Mouse (Mus musculus) ES-E14 (cell line): Measurements from ENCODE around the gene Nudt3. TPM values are rescaled to one million over a fixed set of nuclear protein-coding genes. Genes with fewer than 3 reads are reported as not detected.
A peak's percentile ranks its signal among the peaks of the same experiment; 100 is the strongest.

Experiments
- DNase-seq: peaks from one replicate; pipeline ENCODE4 v3.0.0-alpha.2; 2013; ENCODE audit warnings: low read depth, low spot score
- H3K27ac ChIP-seq: 2 replicates; pipeline ENCODE4 v1.5.1; 2012; ENCODE audit warnings: low read depth, mild to moderate bottlenecking, low read length, moderate library complexity, mixed read lengths; ENCODE audit not compliant: poor library complexity, insufficient read depth, severe bottlenecking
- H3K36me3 ChIP-seq: 2 replicates; pipeline ENCODE4 v1.6.1; 2012; ENCODE audit warnings: mild to moderate bottlenecking, low read length, moderate library complexity, mixed read lengths; ENCODE audit not compliant: control insufficient read depth, poor library complexity, insufficient read depth, severe bottlenecking
- H3K4me1 ChIP-seq, 2 experiments: fragments of 150-350 bp in 1 of 2; sonication (generic) in 1 of 2; 2 replicates each; pipeline ENCODE4 v1.6.1; 2012; ENCODE audit warnings: low read length in 2 of 2, mild to moderate bottlenecking in 1 of 2, mixed read lengths in 1 of 2; ENCODE audit not compliant: control insufficient read depth in 2 of 2, insufficient read depth in 2 of 2, poor library complexity in 1 of 2
- H3K4me3 ChIP-seq, 2 experiments: fragments of 150-350 bp in 1 of 2; sonication (generic) in 1 of 2; 2 replicates each; pipeline ENCODE4 v1.5.1; 2012; ENCODE audit warnings: low read length in 2 of 2, low read depth in 1 of 2, mild to moderate bottlenecking in 1 of 2, mixed read lengths in 1 of 2; ENCODE audit not compliant: insufficient read depth in 1 of 2, poor library complexity in 1 of 2, severe bottlenecking in 1 of 2
- H3K9ac ChIP-seq: 2 replicates; pipeline ENCODE4 v1.6.1; 2012; ENCODE audit warnings: low read depth, mild to moderate bottlenecking, low read length, mixed read lengths; ENCODE audit not compliant: poor library complexity, insufficient read depth, severe bottlenecking
- H3K9me3 ChIP-seq: fragments of 150-350 bp; sonication (generic); 2 replicates; pipeline ENCODE4 v1.6.1; 2012; ENCODE audit warnings: low read depth, mild to moderate bottlenecking, low read length; ENCODE audit not compliant: control insufficient read depth, insufficient read depth
- CHD2 ChIP-seq: IDR thresholded peaks from 2 replicates; pipeline ENCODE4 v1.6.1; 2014; ENCODE audit warnings: mild to moderate bottlenecking, low read depth, low read length, inconsistent platforms
- HCFC1 ChIP-seq: IDR thresholded peaks from 2 replicates; pipeline ENCODE4 v1.6.1; 2012; ENCODE audit warnings: low read length, inconsistent platforms, borderline replicate concordance; ENCODE audit not compliant: insufficient read depth
- MAFK ChIP-seq: IDR thresholded peaks from 2 replicates; pipeline ENCODE4 v1.6.1; 2014; ENCODE audit warnings: mild to moderate bottlenecking, low read depth, low read length, inconsistent platforms; ENCODE audit not compliant: insufficient read depth
- ZC3H11A ChIP-seq: IDR thresholded peaks from 2 replicates; pipeline ENCODE4 v1.6.1; 2012; ENCODE audit warnings: low read depth, mild to moderate bottlenecking, inconsistent platforms, low read length, borderline replicate concordance
- ZNF384 ChIP-seq: IDR thresholded peaks from 2 replicates; pipeline ENCODE4 v1.6.1; 2012; ENCODE audit warnings: low read depth, low read length, inconsistent platforms
- in situ Hi-C, 2 experiments: fragments of 600-800 bp; cut with MboI; formaldehyde crosslinking; loops; one replicate each; pipeline ENCODE4 v1.15.1; 2025; ENCODE audit warnings: low sequenced_read_pairs in 2 of 2, inconsistent platforms in 1 of 2; ENCODE audit not compliant: unreplicated experiment in 2 of 2
- total RNA-seq: library from RNA; depleted of rRNA; stranded (reverse); fragments of 300-350 nt; gene quantifications from 2 replicates; pipeline ENCODE4 v1.2.3, GENCODE M21; 2012

The Nudt3 gene
- total RNA-seq, 1 experiment = 97.9 TPM

DNA sequence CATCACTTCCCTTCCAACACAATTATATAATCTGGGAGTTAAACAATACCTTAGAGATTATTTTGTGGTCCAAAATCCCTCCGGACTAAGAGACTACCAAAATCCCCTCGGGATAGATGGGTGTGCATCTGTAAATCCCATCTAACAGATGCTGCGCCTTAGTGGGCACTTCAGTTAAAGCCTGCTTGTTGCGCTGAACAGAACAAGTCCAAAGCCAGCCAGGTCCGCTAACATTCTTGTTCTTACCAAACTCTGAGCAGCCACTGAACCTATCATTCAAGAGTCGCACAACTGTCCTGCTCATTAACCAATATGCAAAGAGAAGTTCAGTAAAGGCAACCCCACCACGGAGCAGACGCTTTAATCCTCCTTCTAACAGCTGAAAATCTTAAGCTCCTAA, 2.1 kb downstream of the Nudt3 start:
- no peak overlapping the region for H3K9ac ChIP-seq

GRCm38 (mm10) chr17:27615388-27615787, 7.9 kb downstream of the Nudt3 start:
- TF ChIP-seq HCFC1 (no peak), ZC3H11A (no peak), CHD2 (no peak), ZNF384 (no peak), MAFK (no peak)
- DNase-seq = no peak
- in situ Hi-C loops = no loop called here
- H3K27ac ChIP-seq = no peak overlapping the region
- H3K9me3 ChIP-seq = no peaks in the 10 kb centered on the region
- H3K4me1 ChIP-seq = peaks cover 2 to 21% of the 10 kb centered on the region in 2 experiments; a peak in 3 of 4 replicates
- H3K36me3 ChIP-seq = peaks cover 2% of the 10 kb centered on the region; the same call in 1 of the 2 replicates
- H3K9ac ChIP-seq = no peak overlapping the region
- H3K4me3 ChIP-seq = no peak overlapping the region

More for the DNA sequence above, 2.1 kb downstream of the Nudt3 start:
- no peak for DNase-seq
- peaks cover 6 to 14% of the 10 kb centered on the region in 2 experiments for H3K4me1 ChIP-seq
- peaks cover 2% of the 10 kb centered on the region; the same call in 1 of the 2 replicates for H3K36me3 ChIP-seq
- H3K4me3 ChIP-seq = peak overlapping the region; percentile 11 to 64; a peak in 2 of 4 replicates
- in situ Hi-C loops = no loop called here
- H3K9me3 ChIP-seq = no peaks in the 10 kb centered on the region
- H3K27ac ChIP-seq = no peak overlapping the region
- TF ChIP-seq ZNF384 (no peak), ZC3H11A (no peak), CHD2 (no peak), HCFC1 (no peak), MAFK (no peak)

DNA sequence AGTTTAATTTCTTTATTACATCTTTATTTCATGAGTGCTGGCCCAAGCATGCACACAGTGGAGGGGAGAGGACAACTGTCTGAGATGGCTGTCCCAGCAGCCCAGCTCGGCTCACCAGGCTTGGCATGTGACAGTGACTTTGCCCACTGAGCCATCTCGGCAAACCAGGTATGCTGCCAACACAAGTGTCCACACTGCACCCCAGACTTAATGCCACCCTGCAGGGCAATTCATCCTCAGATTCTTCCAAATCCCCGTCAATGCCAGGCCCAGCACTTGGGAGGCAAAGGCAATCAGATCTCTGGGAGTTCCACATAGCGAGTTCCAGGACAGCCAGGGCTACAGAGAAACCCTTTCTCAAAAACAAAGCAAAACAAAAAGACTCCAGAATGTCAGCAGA, 10.3 kb downstream of the Nudt3 start:
- Histone ChIP-seq H3K27ac (no peak overlapping the region), H3K9ac (no peak overlapping the region), H3K36me3 (peaks cover 2% of the 10 kb centered on the region; the same call in 1 of the 2 replicates), H3K4me3 (no peak overlapping the region), H3K4me1 (peaks cover 4 to 21% of the 10 kb centered on the region in 2 experiments; a peak in 3 of 4 replicates), H3K9me3 (no peaks in the 10 kb centered on the region)
- TF ChIP-seq MAFK (no peak), ZC3H11A (no peak), CHD2 (no peak), ZNF384 (no peak), HCFC1 (no peak)
- no peak for DNase-seq
- in situ Hi-C loops = no loop called here

GRCm38 (mm10) chr17:27611994-27612393, 11.3 kb downstream of the Nudt3 start:
- TF ChIP-seq ZNF384 (no peak), HCFC1 (no peak), MAFK (no peak), CHD2 (no peak), ZC3H11A (no peak)
- no peak overlapping the region for H3K4me3 ChIP-seq
- H3K4me1 ChIP-seq = peaks cover 4 to 21% of the 10 kb centered on the region in 2 experiments; a peak in 3 of 4 replicates
- H3K9ac ChIP-seq = 0 out of 2 replicates have a peak overlapping the region, but pooled peaks have one; percentile 22
- no peaks in the 10 kb centered on the region; the same call in 1 of the 2 replicates for H3K36me3 ChIP-seq
- in situ Hi-C loops = no loop called here
- no peak overlapping the region for H3K27ac ChIP-seq
- no peaks in the 10 kb centered on the region for H3K9me3 ChIP-seq
- DNase-seq = no peak

DNA sequence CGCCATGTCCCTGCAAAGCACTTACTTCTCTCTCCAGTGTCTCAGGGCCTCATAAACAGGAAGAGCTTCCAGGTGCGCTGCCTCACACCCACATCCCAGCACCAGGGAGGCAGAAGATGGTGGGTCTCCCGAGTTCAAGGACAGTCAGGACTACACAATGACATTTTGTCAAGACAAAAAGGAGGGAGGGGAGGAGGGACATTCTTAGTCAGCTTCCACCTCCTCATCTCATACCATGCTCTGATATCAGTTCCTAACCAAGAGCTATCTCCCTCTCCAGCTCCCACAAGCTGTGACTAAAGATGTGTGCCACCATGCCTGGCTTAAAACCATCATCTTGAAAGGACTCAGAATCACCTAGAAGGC, 11.8 kb downstream of the Nudt3 start:
- DNase-seq = no peak
- no peak overlapping the region for H3K4me3 ChIP-seq
- H3K4me1 ChIP-seq = peaks cover 4 to 20% of the 10 kb centered on the region in 2 experiments; a peak in 3 of 4 replicates
- no peaks in the 10 kb centered on the region; the same call in 1 of the 2 replicates for H3K36me3 ChIP-seq
- no peak for TF ChIP-seq MAFK
- TF ChIP-seq CHD2 = no peak
- no peak for TF ChIP-seq ZNF384
- TF ChIP-seq ZC3H11A = no peak
- TF ChIP-seq HCFC1 = no peak
- no peaks in the 10 kb centered on the region for H3K9me3 ChIP-seq
- in situ Hi-C loops = no loop called here
- H3K27ac ChIP-seq = no peak overlapping the region
- H3K9ac ChIP-seq = no peak overlapping the region
